Mouse (Mus musculus): Measurements from ENCODE around the gene Tedc2. TPM values are rescaled to one million over a fixed set of nuclear protein-coding genes. Genes with fewer than 3 reads are reported as not detected.

The Tedc2 gene
- total RNA-seq (2021) = 10 to 100 TPM in 1 of 2 experiments, 1 to 10 TPM in 1; 8.4 to 10.0 TPM

GRCm38 (mm10) chr17:24220435-24221411 is at the start of gene Tedc2:
Tedc2 (minus strand) TSS chr17:24220851.
- DNase-seq (ENCODE audit: extremely low spot score in 1 of 2, low spot score in 1 of 2) = peak; percentile 74 to 85

DNA sequence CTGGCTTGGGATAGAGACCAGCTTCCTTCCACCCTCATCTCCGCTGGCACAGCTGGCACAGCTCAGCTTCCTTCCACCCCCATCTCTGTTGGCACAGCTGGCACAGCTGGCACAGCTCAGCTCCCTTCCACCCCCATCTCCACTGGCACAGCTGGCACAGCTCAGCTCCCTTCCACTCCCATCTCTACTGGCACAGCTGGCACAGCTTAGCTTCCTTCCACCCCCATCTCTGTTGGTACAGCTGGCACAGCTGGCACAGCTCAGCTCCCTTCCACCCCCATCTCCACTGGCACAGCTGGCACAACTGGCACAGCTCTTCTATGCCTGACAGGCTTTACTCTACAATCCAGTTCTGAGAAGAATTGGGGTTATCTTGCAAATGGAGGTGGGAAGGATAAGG is 46.5 kb upstream of the Tedc2 start:
- no peak for DNase-seq (ENCODE audit: extremely low spot score in 1 of 2, low spot score in 1 of 2)

GRCm38 (mm10) chr17:24264766-24265165 is 44.1 kb upstream of the Tedc2 start:
- no peak for DNase-seq (ENCODE audit: extremely low spot score in 1 of 2, low spot score in 1 of 2)

DNA sequence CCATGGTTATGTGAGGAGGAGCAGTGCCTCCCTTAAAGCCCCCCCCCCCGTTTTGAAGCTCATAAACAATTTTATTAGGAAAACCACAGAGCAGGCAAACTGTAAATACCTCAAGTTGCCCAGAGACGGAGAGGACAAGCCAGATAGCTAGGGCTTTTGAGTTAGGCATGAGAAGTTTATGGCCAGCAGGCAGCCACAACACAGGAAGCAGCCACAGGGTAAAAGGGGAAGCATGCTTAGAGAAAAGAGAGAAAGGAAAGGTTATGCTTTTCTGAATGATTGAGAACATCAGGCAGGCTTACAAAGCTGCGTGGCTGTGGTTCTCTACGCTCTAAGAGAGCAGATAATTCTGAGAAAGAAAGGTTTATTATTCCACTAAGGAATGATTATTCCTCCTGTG is 39.9 kb upstream of the Tedc2 start:
- DNase-seq (ENCODE audit: extremely low spot score in 1 of 2, low spot score in 1 of 2) = no peak

DNA sequence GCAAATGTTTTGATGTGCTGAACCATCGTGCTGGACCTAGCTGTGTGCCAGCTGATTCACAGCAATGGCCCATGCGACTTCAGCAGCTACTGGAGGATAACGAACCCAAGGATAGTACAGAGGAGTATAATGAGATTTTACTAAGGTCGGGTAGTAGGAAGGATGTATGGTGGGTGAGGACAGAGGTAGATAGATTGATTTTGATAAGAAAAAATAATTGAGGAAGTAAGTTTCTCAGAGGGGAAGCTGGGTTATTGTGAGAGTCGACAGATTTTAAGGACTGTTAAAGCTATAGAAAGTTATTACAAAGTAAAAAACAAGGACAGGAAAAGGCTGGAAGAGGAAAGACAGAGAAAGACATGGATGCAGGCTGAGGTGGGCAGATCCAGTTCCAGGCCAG is 39.1 kb upstream of the Tedc2 start:
- no peak for DNase-seq (ENCODE audit: extremely low spot score in 1 of 2, low spot score in 1 of 2)

GRCm38 (mm10) chr17:24258981-24259380 is 38.3 kb upstream of the Tedc2 start:
- DNase-seq (ENCODE audit: extremely low spot score in 1 of 2, low spot score in 1 of 2) = no peak

- DNase-seq (ENCODE audit: extremely low spot score in 1 of 2, low spot score in 1 of 2) = no peak
These were observed 31.7 kb upstream of the Tedc2 start for GRCm38 (mm10) chr17:24252329-24252728.

GRCm38 (mm10) chr17:24251320-24252069 is 30.8 kb upstream of the Tedc2 start, which contains the start of gene Ccnf:
Ccnf (minus strand) TSS chr17:24251484.
- DNase-seq (ENCODE audit: extremely low spot score in 1 of 2, low spot score in 1 of 2) = peak; percentile 83 to 88

GRCm38 (mm10) chr17:24250988-24251319 is 30.3 kb upstream of the Tedc2 start:
- DNase-seq (ENCODE audit: extremely low spot score in 1 of 2, low spot score in 1 of 2) = no peak

DNA sequence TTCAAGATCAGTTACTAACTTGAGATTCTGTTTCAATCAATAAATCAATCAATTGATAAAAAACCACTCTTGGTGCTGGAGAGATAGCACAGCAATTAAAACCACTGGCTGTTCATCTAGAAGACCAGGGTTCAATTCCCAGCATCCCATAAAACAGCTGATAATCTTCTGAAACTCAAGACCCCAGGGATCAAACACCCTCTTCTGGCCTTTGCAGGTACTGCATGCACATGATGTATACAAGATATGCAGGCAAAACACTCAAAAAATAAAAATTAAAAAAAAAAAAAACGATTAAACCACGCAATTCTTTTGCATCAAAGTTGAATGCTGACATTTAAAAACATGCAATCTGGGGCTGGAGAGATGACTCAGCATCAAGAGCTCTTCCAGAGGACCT is 28.0 kb upstream of the Tedc2 start:
- no peak for DNase-seq (ENCODE audit: extremely low spot score in 1 of 2, low spot score in 1 of 2)

DNA sequence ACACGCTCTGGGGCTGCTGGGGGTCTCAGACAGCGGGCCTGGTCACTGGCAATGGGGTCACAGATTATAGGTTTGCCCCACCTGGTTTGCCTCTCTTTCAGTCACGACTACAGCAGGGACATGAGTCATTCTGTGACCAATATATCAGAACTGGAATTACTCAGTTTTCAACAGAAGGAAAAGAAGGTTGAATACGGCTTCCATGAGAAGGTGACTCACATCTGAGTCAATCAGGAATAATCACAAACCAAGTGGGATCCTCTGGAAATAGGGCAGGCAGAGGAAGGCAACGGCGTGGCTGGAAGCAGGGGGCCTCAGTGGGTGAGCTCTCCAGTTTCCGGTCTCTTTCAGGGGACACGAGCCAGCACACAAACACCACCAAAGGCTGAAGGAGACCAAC is 23.4 kb upstream of the Tedc2 start:
- no peak for DNase-seq (ENCODE audit: extremely low spot score in 1 of 2, low spot score in 1 of 2)

DNA sequence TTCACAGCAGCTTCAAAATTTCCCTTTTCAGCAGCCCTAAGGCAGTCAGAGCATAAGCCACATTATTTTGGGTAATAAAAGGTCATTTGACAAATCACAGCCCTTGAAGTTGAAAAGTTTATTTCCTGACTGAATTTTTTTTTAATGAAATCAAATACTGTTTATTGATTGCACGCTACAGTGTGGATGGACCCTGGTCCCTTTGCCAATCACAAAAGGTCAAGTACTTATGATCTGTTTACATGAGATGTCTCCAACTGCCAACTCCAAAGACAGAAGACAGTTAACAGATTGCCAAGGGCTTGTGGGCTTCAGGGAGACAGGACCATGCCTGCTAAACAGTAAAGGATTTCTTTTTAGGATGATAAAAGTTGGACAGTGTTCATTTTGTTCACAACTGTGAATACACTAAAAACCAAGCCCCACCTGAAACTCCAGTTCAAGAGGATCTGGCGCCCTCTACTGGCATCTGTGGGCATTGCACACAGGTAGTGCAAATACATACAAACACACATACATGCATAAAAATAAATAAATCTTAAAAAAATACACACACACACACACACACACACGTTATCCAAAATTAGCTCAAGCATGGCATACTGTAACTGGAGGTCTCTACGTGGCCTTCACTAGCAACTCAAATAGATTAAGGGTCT is 22.8 kb upstream of the Tedc2 start:
- peak in 1 of 2 experiments; percentile 37 for DNase-seq (ENCODE audit: extremely low spot score in 1 of 2, low spot score in 1 of 2)

DNA sequence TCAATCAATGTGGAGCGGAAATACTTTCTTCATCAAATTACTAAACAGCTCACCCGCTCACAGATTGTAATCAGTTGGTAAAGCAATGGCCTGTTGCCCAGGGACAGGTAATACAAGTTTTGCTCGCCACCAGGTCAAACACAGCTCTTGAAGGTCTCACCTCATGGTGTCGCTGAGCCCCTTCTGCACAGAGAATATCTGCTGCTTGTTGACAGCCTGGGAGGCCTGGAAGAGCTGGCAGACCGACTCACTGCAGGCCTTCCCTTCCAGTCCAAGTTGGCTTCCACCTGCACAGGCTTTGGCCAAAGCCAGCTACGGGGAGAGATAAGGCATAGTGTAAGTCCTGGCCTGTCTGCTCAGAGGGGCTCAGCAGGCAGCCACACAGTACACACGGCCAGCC is 16.3 kb upstream of the Tedc2 start:
- DNase-seq (ENCODE audit: extremely low spot score in 1 of 2, low spot score in 1 of 2) = no peak

DNA sequence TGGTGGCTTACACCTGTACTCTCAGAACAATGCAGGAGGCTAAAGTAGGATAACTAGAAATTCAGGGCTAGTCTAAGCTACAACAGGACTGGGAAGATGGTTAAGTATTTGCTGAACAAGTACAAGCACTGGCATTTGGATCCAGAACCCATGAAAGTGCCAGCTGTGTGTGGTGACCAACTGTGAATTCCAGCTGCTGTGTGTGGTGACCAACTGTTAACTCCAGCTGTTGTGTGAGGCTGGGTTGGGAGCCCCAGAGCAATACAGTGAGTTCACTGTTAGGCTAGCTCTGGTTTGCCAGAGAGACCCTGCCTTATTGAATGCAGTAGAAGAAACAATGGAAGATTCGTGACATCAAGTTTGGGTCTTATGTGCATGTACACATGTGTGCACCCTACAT is 15.8 kb upstream of the Tedc2 start:
- no peak for DNase-seq (ENCODE audit: extremely low spot score in 1 of 2, low spot score in 1 of 2)

GRCm38 (mm10) chr17:24227941-24228340 is 7.3 kb upstream of the Tedc2 start:
- no peak for DNase-seq (ENCODE audit: extremely low spot score in 1 of 2, low spot score in 1 of 2)

GRCm38 (mm10) chr17:24226721-24227120 is 6.1 kb upstream of the Tedc2 start:
- no peak for DNase-seq (ENCODE audit: extremely low spot score in 1 of 2, low spot score in 1 of 2)

- DNase-seq (ENCODE audit: extremely low spot score in 1 of 2, low spot score in 1 of 2) = no peak
These were observed 5.2 kb upstream of the Tedc2 start for GRCm38 (mm10) chr17:24225851-24226250.

GRCm38 (mm10) chr17:24224741-24225140 is 4.1 kb upstream of the Tedc2 start:
- no peak for DNase-seq (ENCODE audit: extremely low spot score in 1 of 2, low spot score in 1 of 2)

DNA sequence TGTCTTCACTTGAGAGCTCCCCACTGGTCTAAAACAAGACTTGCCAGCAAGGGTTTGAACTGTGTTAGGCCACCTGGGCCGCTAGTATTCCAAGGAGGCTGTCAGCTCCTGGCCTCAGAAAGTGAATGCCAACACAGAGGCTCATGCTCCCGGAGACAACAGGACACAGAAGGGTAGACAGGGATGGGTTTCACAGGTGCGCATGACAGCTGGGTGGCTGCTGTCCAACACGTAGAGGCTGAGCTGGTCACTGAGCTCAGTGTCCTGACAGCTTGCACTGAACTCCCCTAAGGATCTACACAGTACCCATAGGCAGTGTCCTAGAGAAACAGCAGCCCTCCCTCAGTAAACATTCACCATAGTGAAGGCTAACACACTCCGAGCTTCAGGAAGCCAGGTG is 2.9 kb upstream of the Tedc2 start:
- no peak for DNase-seq (ENCODE audit: extremely low spot score in 1 of 2, low spot score in 1 of 2)

DNA sequence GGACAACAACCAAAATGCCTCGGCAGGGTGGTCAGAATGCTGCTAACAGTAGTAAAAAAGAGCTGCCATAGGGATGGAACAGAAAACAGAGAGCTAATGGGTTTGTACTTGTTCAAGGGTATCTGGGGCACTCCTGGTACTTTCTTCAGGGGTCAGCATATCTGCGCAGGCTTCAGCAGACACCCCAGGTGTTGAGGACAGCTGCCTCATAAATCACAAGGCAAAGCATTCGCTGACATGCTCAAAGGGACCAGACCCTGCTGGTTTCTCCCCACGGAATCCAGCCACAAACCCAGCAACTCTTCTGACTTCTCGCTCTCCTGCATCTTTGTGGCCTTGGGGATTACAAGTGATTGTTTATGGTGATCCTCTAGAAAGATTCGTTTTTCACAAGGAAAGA is 2.0 kb upstream of the Tedc2 start:
- no peak for DNase-seq (ENCODE audit: extremely low spot score in 1 of 2, low spot score in 1 of 2)

DNA sequence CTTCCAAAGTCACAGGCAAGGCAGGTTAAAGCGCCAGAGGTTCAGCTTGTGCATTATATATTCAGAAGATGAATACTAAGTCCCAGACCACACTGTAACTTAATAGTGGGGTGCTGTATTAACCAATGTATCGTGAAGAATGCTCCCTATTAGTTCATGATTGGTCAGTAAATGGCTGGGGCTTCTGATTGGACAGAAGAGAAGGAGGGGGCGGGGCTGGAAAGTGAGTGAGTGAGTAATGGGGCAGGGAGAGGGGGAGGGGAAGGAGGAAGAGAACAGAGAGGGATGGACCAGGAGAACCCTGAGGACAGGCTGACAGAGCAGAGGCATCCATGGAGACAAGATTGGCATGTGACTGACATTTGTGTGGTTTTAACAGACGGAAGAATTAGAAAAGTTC is 3.8 kb downstream of the Tedc2 start:
- no peak for DNase-seq (ENCODE audit: extremely low spot score in 1 of 2, low spot score in 1 of 2)
